Mouse (Mus musculus): ENCODE measurements around the gene Gpr83.

Gene Gpr83

GRCm38 (mm10) chr9:14907816-14908415, 47.9 kb downstream of the Gpr83 start:
- DNase-seq = no peak

DNA sequence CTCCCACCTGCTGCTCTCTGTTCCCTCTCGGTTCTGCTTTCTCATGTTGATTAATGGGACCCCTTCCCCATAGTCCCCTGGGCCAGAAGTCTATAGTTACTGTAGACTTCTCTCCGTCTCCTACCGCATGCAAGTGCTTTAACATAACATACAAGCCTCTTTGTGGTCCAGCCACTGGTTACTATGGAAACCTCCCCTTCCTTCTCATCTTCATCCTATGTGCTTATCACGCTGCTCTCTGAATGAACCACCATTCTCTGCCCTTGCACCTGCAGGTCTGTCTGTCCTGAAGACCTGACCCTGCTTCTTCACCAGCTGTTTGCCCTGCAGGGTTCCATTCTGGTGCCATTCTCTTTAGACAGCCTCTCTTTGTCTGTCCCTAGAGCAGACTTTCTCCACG, 50.0 kb downstream of the Gpr83 start:
- no peak for DNase-seq

DNA sequence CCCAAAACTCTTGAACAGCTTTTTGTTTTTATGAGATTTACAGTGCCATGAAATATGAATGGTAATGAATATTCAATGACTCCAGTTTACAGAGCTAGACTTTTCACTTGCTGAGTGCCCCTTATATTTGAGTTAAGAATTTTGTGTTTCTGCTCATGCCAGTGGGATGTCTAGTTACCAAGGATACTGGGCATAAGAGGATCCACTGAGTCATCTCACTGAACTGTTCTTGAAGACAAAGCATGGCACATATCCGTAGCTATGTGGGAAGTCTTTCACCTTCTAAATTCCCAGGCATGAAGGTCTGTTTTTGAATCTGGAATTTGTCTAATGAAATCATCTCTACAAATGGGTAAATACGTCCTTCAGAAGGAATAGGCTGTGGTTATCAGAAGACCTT, 52.0 kb downstream of the Gpr83 start:
- DNase-seq = no peak

- no peak for DNase-seq
Measured at GRCm38 (mm10) chr9:14917661-14918060, 57.7 kb downstream of the Gpr83 start.

- DNase-seq = no peak
Measured at GRCm38 (mm10) chr9:14918825-14919668, 59.0 kb downstream of the Gpr83 start.
